Mouse (Mus musculus): ENCODE results near the gene Ldb3.

GRCm38 (mm10) chr14:34544001-34544400 is 44.5 kb downstream of the Ldb3 start:
- no peak for TF ChIP-seq CTCF (conservative IDR thresholded peaks at IDR 0.05; ENCODE audit: low read length)
- no peak for TF ChIP-seq NANOG (IDR thresholded peaks at IDR 0.05; ENCODE audit: borderline replicate concordance, low read length)
